In the genomic region with DNA sequence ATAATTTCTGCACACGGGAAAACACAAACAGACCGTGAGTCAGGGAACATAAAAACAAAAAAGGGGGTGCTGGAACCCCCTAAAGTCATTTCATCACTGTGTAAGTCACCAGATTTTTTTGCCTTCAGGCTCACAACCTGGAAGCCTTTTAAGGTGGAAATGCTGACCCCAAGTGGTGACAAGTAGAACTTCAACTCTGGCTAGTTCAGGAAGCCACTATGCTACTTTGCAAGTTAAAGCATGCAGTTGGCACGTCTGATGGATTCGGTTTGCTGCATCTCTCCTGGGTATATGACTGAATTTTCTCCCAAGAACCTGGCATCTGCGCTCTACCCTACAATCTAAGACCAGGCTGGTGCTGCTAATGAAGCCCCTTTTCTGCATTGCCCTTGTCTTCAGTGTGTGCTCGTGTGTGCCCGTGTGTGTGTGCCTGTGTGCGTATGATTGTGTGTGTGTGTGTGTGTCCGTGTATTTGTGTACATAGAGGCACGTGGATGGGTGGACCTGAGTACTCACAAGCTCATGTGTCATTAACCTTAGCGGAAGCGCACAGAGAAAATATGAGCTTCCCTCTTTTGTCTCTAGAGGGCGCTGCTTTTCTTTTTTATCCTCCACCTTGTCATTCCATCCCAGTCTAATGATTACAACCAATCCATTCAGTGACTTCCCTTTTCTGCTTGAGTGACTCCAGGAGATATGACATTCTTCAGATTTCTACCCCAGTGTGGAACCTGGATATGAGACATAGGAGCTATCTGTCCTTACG, we compare ENCODE assay signal across 7 mouse cellular contexts. TPM values are rescaled to one million over a fixed set of nuclear protein-coding genes. Genes with fewer than 3 reads are reported as not detected.
DNase-seq lines count a peak whose midpoint lies in the region; ATAC-seq lines count a peak whose summit lies in the region.

No protein-coding gene starts in this region.

- peak overlapping the region; percentile 38; the same call in 1 of the 2 replicates for H3K9ac ChIP-seq in embryonic facial prominence, embryonic 12.5 days

- H3K27me3 ChIP-seq in embryonic facial prominence, embryonic 12.5 days = peaks cover 17% of the 10 kb centered on the region

- no peaks in the 10 kb centered on the region for H3K9me3 ChIP-seq in embryonic facial prominence, embryonic 12.5 days

- intact Hi-C loops in heart, postnatal 14 days (cut with DNase I) = loop anchor here (1.0 to 5.0 kb wide), 2 partner anchors 53 to 264 kb away; no protein-coding TSS in a partner anchor

- H3K4me1 ChIP-seq in embryonic facial prominence, embryonic 12.5 days = peaks cover 10% of the 10 kb centered on the region; the same call in 1 of the 2 replicates

- H3K36me3 ChIP-seq in embryonic facial prominence, embryonic 12.5 days = no peaks in the 10 kb centered on the region

- H3K27ac ChIP-seq in embryonic facial prominence, embryonic 12.5 days = no peak overlapping the region

- H3K4me2 ChIP-seq in embryonic facial prominence, embryonic 12.5 days (replicated peaks) = peak overlapping the region; percentile 43

- ATAC-seq in embryonic facial prominence, embryonic 12.5 days (ENCODE audit: insufficient number of reproducible peaks, insufficient read depth, low FRiP score, low TSS enrichment) = no peak

- DNase-seq in ES-CJ7 (ENCODE audit: low read depth, low spot score) = peak; percentile 67
- peak; percentile 42 for DNase-seq in adrenal gland, adult 2 months
- peak; percentile 46 to 73 for DNase-seq in heart, postnatal 14 days
- DNase-seq in layer of hippocampus, adult 9-11 months = peak; percentile 56
- DNase-seq in lung, postnatal 25 days (ENCODE audit: low spot score) = peak; percentile 70
- peak; percentile 78 to 80 for DNase-seq in right cerebral cortex, adult 2 months (ENCODE audit: low spot score in 2 of 2)

- H3K4me3 ChIP-seq in embryonic facial prominence, embryonic 12.5 days = peak overlapping the region; percentile 9; the same call in 1 of the 2 replicates

- 16% methylated on average over 14 of the region's 14 CpGs for WGBS in embryonic facial prominence, embryonic 12.5 days

RNA-seq across cellular contexts. Expression of a gene that starts 12.9 kb away (rescaled TPM):
- total RNA-seq in adrenal gland, adult 2 months (2021) = not detected
- not detected in 2 replicates for polyA plus RNA-seq in adrenal gland, adult 2 months (2012; rRNA removed)
- polyA plus RNA-seq in embryonic facial prominence, embryonic 12.5 days (2016; fragmentation: Nextera tagmentation; extraction: Ambion mirVana) = not detected in 2 replicates
- total RNA-seq in heart, postnatal 14 days (2021) = 10 to 100 TPM in 1 of 2 experiments, under 1 TPM in 1; 0.74 to 16.5 TPM

RNA-seq across cellular contexts. Expression of a gene that starts 21.8 kb away (rescaled TPM):
- total RNA-seq in adrenal gland, adult 2 months (2021) = 1 to 10 TPM; 1.2 to 1.8 TPM
- 0.96 and 1.3 TPM in 2 replicates for polyA plus RNA-seq in adrenal gland, adult 2 months (2012; rRNA removed)
- polyA plus RNA-seq in embryonic facial prominence, embryonic 12.5 days (2016; fragmentation: Nextera tagmentation; extraction: Ambion mirVana) = 1.3 and 1.6 TPM in 2 replicates
- total RNA-seq in heart, postnatal 14 days (2021) = under 1 TPM; 0.76 to 0.81 TPM
